ENCODE assay signal across 27 mouse cellular contexts in genomic region chr14:76761691-76762090, GRCm38 (mm10).
A peak's percentile ranks its signal among the peaks of the same experiment; 100 is the strongest.
DNase-seq lines count a peak whose midpoint lies in the region; ATAC-seq and TF ChIP-seq lines count a peak whose summit lies in the region.
"Had no signal": no experiment of that assay in that cellular context is flagged by ENCODE, and none has a peak within 500 bp of the region (broad histone marks: within the 10 kb centered on the region; RNA-seq: fewer than 3 reads in every experiment).

No protein-coding gene starts in this region.

- no peak for ATAC-seq in inflammation-experienced regulatory T-cells, adult 6 months
- ATAC-seq in stomach, postnatal 0 days (ENCODE audit: low FRiP score, low TSS enrichment), result no peak
- ATAC-seq: midbrain, embryonic 16.5 days had no signal

- no peak overlapping the region for H3K4me3 ChIP-seq in stomach, postnatal 0 days (ENCODE audit: low read depth, low read length)
- H3K4me3 ChIP-seq: embryonic facial prominence, embryonic 10.5 days; forebrain, embryonic 10.5 days; heart, embryonic 13.5 days; hindbrain, embryonic 13.5 days; limb, embryonic 10.5 days; liver, embryonic 15.5 days; lung, embryonic 15.5 days; neural tube, embryonic 15.5 days; stomach, embryonic 15.5 days had no signal

- H3K4me2 ChIP-seq in stomach, postnatal 0 days (replicated peaks; ENCODE audit: low read depth), result no peak overlapping the region
- H3K4me2 ChIP-seq: heart, embryonic 13.5 days; hindbrain, embryonic 13.5 days; liver, embryonic 15.5 days; lung, embryonic 15.5 days; neural tube, embryonic 15.5 days; stomach, embryonic 15.5 days had no signal

- no peak overlapping the region for H3K27ac ChIP-seq in stomach, postnatal 0 days (replicated peaks)
- H3K27ac ChIP-seq: embryonic facial prominence, embryonic 10.5 days; forebrain, embryonic 10.5 days; heart, embryonic 13.5 days; hindbrain, embryonic 13.5 days; limb, embryonic 10.5 days; liver, embryonic 15.5 days; lung, embryonic 15.5 days; macrophage; neural tube, embryonic 15.5 days; stomach, embryonic 15.5 days had no signal

- no peak for TF ChIP-seq EP300 in stomach, postnatal 0 days (optimal IDR thresholded peaks at IDR 0.05)

- H3K36me3 ChIP-seq in stomach, postnatal 0 days (ENCODE audit: control insufficient read depth, insufficient read depth, low read length), result no peaks in the 10 kb centered on the region
- H3K36me3 ChIP-seq: embryonic facial prominence, embryonic 10.5 days; forebrain, embryonic 10.5 days; heart, embryonic 13.5 days; hindbrain, embryonic 13.5 days; limb, embryonic 10.5 days; liver, embryonic 15.5 days; lung, embryonic 15.5 days; neural tube, embryonic 15.5 days; stomach, embryonic 15.5 days had no signal

- WGBS in stomach, postnatal 0 days, result 93% methylated on average over 11 of the region's 11 CpGs

- no peak for TF ChIP-seq CTCF in stomach, postnatal 0 days (IDR thresholded peaks at IDR 0.05; ENCODE audit: low read depth)

- peaks cover 5% of the 10 kb centered on the region; the same call in 1 of the 2 replicates for H3K4me1 ChIP-seq in stomach, postnatal 0 days (replicated peaks; ENCODE audit: control insufficient read depth, insufficient read depth)

- DNase-seq in heart, adult 11 months, result peak; percentile 88
- DNase-seq in heart, adult 8-10 months (ENCODE audit: low spot score), result no peak
- peak; percentile 72 for DNase-seq in 3T3-L1 (ENCODE audit: low read depth, low spot score)
- DNase-seq in adrenal gland, adult 8-10 months, result peak; percentile 66
- DNase-seq in gonadal fat pad, adult 2 months (ENCODE audit: low read depth), result peak; percentile 50
- DNase-seq in stomach, postnatal 0 days (ENCODE audit: low spot score), result no peak
- DNase-seq: cerebellum, adult 11 months; cerebellum, postnatal 10 days; heart, adult 18-20 months; heart, postnatal 14 days; kidney, adult 18-20 months; kidney, postnatal 4 days; layer of hippocampus, adult 9-11 months; liver; right cerebral cortex, adult 18-20 months had no signal

- H3K9ac ChIP-seq in stomach, postnatal 0 days (ENCODE audit: low read length), result no peak overlapping the region
- H3K9ac ChIP-seq: heart, embryonic 13.5 days; hindbrain, embryonic 13.5 days; liver, embryonic 15.5 days; lung, embryonic 15.5 days; neural tube, embryonic 15.5 days; stomach, embryonic 15.5 days had no signal

- H3K27me3 ChIP-seq in stomach, postnatal 0 days (ENCODE audit: control insufficient read depth, insufficient read depth, low read length), result no peaks in the 10 kb centered on the region
- H3K27me3 ChIP-seq: heart, embryonic 13.5 days; liver, embryonic 15.5 days; lung, embryonic 15.5 days; neural tube, embryonic 15.5 days; stomach, embryonic 15.5 days had no signal

- H3K9me3 ChIP-seq in stomach, postnatal 0 days (ENCODE audit: control insufficient read depth, low read length), result no peaks in the 10 kb centered on the region
- H3K9me3 ChIP-seq: embryonic facial prominence, embryonic 10.5 days; forebrain, embryonic 10.5 days; heart, embryonic 13.5 days; hindbrain, embryonic 13.5 days; limb, embryonic 10.5 days; liver, embryonic 15.5 days; lung, embryonic 15.5 days; neural tube, embryonic 15.5 days; stomach, embryonic 15.5 days had no signal

Comparison
In these comparisons a context has a peak if more than half of its experiments do, and no peak if none do; other contexts are left out.
1. DNase-seq: peak in heart, adult 11 months (single experiment), 3T3-L1 (single experiment), adrenal gland, adult 8-10 months (single experiment) and gonadal fat pad, adult 2 months (single experiment); none in heart, adult 8-10 months (single experiment) and stomach, postnatal 0 days (single experiment).